9 mouse cellular contexts compared by ENCODE assay signal in the genomic region with DNA sequence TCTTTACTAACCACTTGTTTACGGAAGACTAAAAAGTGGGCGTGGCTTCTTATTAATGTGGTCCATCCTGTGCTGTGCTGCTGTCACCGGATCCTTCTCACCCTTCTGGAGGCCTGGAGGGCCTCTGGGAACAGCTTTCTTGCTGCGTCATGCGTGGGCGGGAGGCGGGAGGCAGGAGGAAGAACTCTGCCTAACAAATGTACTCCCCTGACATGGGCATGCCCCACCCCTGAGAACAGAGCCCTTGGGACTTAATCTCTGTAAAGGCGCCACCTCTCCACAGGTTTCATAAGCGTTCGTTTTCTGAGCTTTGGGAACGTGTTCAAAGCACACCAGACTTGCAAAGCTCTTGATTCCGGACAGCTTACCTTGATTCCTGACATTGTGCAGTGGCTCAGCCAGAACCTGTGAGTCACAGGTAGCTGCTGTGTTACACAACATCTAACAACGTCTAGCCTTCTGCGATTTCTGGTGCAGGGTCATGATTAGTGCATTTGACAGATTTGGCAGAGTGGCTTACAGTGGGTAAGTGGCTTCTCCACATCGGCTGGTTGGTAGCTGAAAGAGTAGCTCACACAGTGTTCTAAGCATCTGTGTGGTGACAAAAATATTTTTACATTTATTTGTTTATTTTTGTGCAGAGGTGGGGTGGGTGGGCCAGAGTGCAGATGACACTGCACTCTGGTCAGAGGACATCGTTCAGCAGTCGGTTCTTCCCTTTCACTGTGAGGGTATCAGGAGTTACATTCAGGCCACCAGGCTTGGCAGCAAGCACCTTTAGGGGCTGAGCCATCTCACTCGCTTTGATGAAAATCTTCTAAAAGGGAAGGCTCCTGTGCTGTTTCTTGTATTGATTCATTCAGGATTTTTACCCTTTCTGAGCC. TPM values are rescaled to one million over a fixed set of nuclear protein-coding genes. Genes with fewer than 3 reads are reported as not detected.
DNase-seq lines count a peak whose midpoint lies in the region; ATAC-seq and TF ChIP-seq lines count a peak whose summit lies in the region.
"Had no signal": no experiment of that assay in that cellular context is flagged by ENCODE, and none has a peak within 500 bp of the region (broad histone marks: within the 10 kb centered on the region; RNA-seq: fewer than 3 reads in every experiment).

No protein-coding gene starts in this region.

- no peak overlapping the region for H3K4me2 ChIP-seq in hindbrain, postnatal 0 days (ENCODE audit: low read depth, low read length)

- H3K36me3 ChIP-seq in embryonic facial prominence, embryonic 10.5 days (replicated peaks), result no peaks in the 10 kb centered on the region
- H3K36me3 ChIP-seq in hindbrain, postnatal 0 days (ENCODE audit: insufficient read depth, low read length), result no peaks in the 10 kb centered on the region
- H3K36me3 ChIP-seq in midbrain, embryonic 10.5 days, result no peaks in the 10 kb centered on the region

- WGBS in embryonic facial prominence, embryonic 10.5 days, result 58% methylated on average over 18 of the region's 18 CpGs
- WGBS in hindbrain, postnatal 0 days, result 70% methylated on average over 18 of the region's 18 CpGs
- 73% methylated on average over 18 of the region's 18 CpGs for WGBS in midbrain, embryonic 10.5 days

- TF ChIP-seq CTCF in hindbrain, postnatal 0 days (IDR thresholded peaks at IDR 0.05; ENCODE audit: low read depth), result no peak

- no peaks in the 10 kb centered on the region for H3K27me3 ChIP-seq in embryonic facial prominence, embryonic 10.5 days (replicated peaks; ENCODE audit: low read depth, poor library complexity, severe bottlenecking)
- H3K27me3 ChIP-seq in hindbrain, postnatal 0 days (ENCODE audit: insufficient read depth, low read length), result no peaks in the 10 kb centered on the region
- no peaks in the 10 kb centered on the region for H3K27me3 ChIP-seq in midbrain, embryonic 10.5 days (ENCODE audit: low read depth, poor library complexity, severe bottlenecking)

- H3K9me3 ChIP-seq in embryonic facial prominence, embryonic 10.5 days, result no peaks in the 10 kb centered on the region
- H3K9me3 ChIP-seq in hindbrain, postnatal 0 days (ENCODE audit: low read length), result no peaks in the 10 kb centered on the region
- no peaks in the 10 kb centered on the region for H3K9me3 ChIP-seq in midbrain, embryonic 10.5 days (replicated peaks)

- peaks cover 15% of the 10 kb centered on the region for H3K4me1 ChIP-seq in embryonic facial prominence, embryonic 10.5 days
- no peaks in the 10 kb centered on the region for H3K4me1 ChIP-seq in hindbrain, postnatal 0 days (ENCODE audit: insufficient read depth, low read length)
- H3K4me1 ChIP-seq in midbrain, embryonic 10.5 days, result no peaks in the 10 kb centered on the region

- no peak overlapping the region for H3K4me3 ChIP-seq in embryonic facial prominence, embryonic 10.5 days
- no peak overlapping the region for H3K4me3 ChIP-seq in hindbrain, postnatal 0 days (ENCODE audit: low read length)
- H3K4me3 ChIP-seq in midbrain, embryonic 10.5 days, result no peak overlapping the region

- peak; percentile 5 for DNase-seq in retina, postnatal 1 day
- DNase-seq in retina, embryonic 14.5 days (ENCODE audit: low spot score), result no peak
- DNase-seq in embryonic facial prominence, embryonic 10.5 days (ENCODE audit: low spot score), result peak; percentile 46
- peak; percentile 40 to 61 for DNase-seq in kidney, postnatal 4 days
- DNase-seq in testis, postnatal 10 days (ENCODE audit: low spot score), result peak; percentile 69
- DNase-seq in hindbrain, postnatal 0 days (ENCODE audit: low spot score), result no peak
- no peak for DNase-seq in frontal cortex, postnatal 10 days (ENCODE audit: low spot score in 2 of 2)
- DNase-seq in midbrain, embryonic 10.5 days (ENCODE audit: low spot score), result no peak

- H3K27ac ChIP-seq in embryonic facial prominence, embryonic 10.5 days (replicated peaks), result no peak overlapping the region
- H3K27ac ChIP-seq in hindbrain, postnatal 0 days, result no peak overlapping the region
- H3K27ac ChIP-seq in midbrain, embryonic 10.5 days (replicated peaks), result no peak overlapping the region

- H3K9ac ChIP-seq in hindbrain, postnatal 0 days (replicated peaks; ENCODE audit: low read length), result no peak overlapping the region

- ATAC-seq in hindbrain, postnatal 0 days, result no peak

RNA-seq across cellular contexts. Expression of a gene that starts 2.1 kb away (rescaled TPM):
- not detected in 2 replicates for polyA plus RNA-seq in embryonic facial prominence, embryonic 10.5 days (2016; fragmentation: Nextera tagmentation; extraction: Ambion mirVana)
- total RNA-seq in hindbrain, postnatal 0 days (2014; rRNA removed), result not detected in 2 replicates
- 0.10 TPM in 1 of 2 replicates, not detected in the other for polyA plus RNA-seq in hindbrain, postnatal 0 days (2015; fragmentation: Nextera tagmentation; extraction: Ambion mirVana)
- polyA plus RNA-seq in midbrain, embryonic 10.5 days (2016; fragmentation: Nextera tagmentation; extraction: Ambion mirVana), result not detected in 2 replicates
- polyA plus RNA-seq: neural tube, embryonic 11.5 days had no signal

RNA-seq across cellular contexts. Expression of a gene that starts 29.1 kb away (rescaled TPM):
- polyA plus RNA-seq in embryonic facial prominence, embryonic 10.5 days (2016; fragmentation: Nextera tagmentation; extraction: Ambion mirVana), result not detected in 2 replicates
- total RNA-seq in hindbrain, postnatal 0 days (2014; rRNA removed), result not detected in 2 replicates
- not detected in 2 replicates for polyA plus RNA-seq in hindbrain, postnatal 0 days (2015; fragmentation: Nextera tagmentation; extraction: Ambion mirVana)
- polyA plus RNA-seq in midbrain, embryonic 10.5 days (2016; fragmentation: Nextera tagmentation; extraction: Ambion mirVana), result not detected in 2 replicates
- polyA plus RNA-seq: neural tube, embryonic 11.5 days had no signal

RNA-seq across cellular contexts. Expression of a gene that starts 30.7 kb away (rescaled TPM):
- 0.16 TPM in 1 of 2 replicates, not detected in the other for polyA plus RNA-seq in embryonic facial prominence, embryonic 10.5 days (2016; fragmentation: Nextera tagmentation; extraction: Ambion mirVana)
- total RNA-seq in hindbrain, postnatal 0 days (2014; rRNA removed), result not detected in 2 replicates
- not detected in 2 replicates for polyA plus RNA-seq in hindbrain, postnatal 0 days (2015; fragmentation: Nextera tagmentation; extraction: Ambion mirVana)
- polyA plus RNA-seq in midbrain, embryonic 10.5 days (2016; fragmentation: Nextera tagmentation; extraction: Ambion mirVana), result 0.09 and 0.12 TPM in 2 replicates

Comparison
In these comparisons a context has a peak if more than half of its experiments do, and no peak if none do; other contexts are left out.
1. DNase-seq: peak in retina, postnatal 1 day (single experiment), embryonic facial prominence, embryonic 10.5 days (single experiment), kidney, postnatal 4 days (2 of 2) and testis, postnatal 10 days (single experiment); none in retina, embryonic 14.5 days (single experiment), hindbrain, postnatal 0 days (single experiment), frontal cortex, postnatal 10 days (0 of 2) and midbrain, embryonic 10.5 days (single experiment).